Mouse (Mus musculus) hindbrain, embryonic 16.5 days (tissue): Measurements from ENCODE around the gene Armh1. TPM values are rescaled to one million over a fixed set of nuclear protein-coding genes. Genes with fewer than 3 reads are reported as not detected.
"Not testable (repeated sequence)": the region's sequence is repeated elsewhere in the genome, so short reads cannot be mapped to it uniquely, and the experiment has no call there.

Source experiments
- ATAC-seq: fragments of 200-750 bp; cut with Nextera tagmentation; 2 replicates; pipeline ENCODE4 v1.8.0; 2017; ENCODE audit warnings: moderate TSS enrichment, moderate library complexity
- H3K27ac ChIP-seq: fragments of 300-500 bp; sonication (generic); 2 replicates; pipeline ENCODE4 v1.5.1; 2014; ENCODE audit warnings: low read depth, mild to moderate bottlenecking, control low read depth, low read length, moderate library complexity
- H3K27me3 ChIP-seq: fragments of 300-500 bp; sonication (generic); replicated peaks from 2 replicates; pipeline ENCODE4 v1.6.1; 2014; ENCODE audit warnings: low read length; ENCODE audit not compliant: control insufficient read depth, insufficient read depth
- H3K36me3 ChIP-seq: fragments of 300-500 bp; sonication (generic); 2 replicates; pipeline ENCODE4 v1.6.1; 2014; ENCODE audit warnings: mild to moderate bottlenecking, low read length, moderate library complexity, mixed read lengths; ENCODE audit not compliant: control insufficient read depth, insufficient read depth
- H3K4me1 ChIP-seq: fragments of 300-500 bp; sonication (generic); 2 replicates; pipeline ENCODE4 v1.6.1; 2014; ENCODE audit warnings: low read depth, low read length; ENCODE audit not compliant: control insufficient read depth, insufficient read depth
- H3K4me2 ChIP-seq: fragments of 300-500 bp; sonication (generic); 2 replicates; pipeline ENCODE4 v1.6.1; 2014; ENCODE audit warnings: mild to moderate bottlenecking, low read length, control low read depth, moderate library complexity
- H3K4me3 ChIP-seq: fragments of 300-500 bp; sonication (generic); 2 replicates; pipeline ENCODE4 v1.5.1; 2014; ENCODE audit warnings: mild to moderate bottlenecking, low read length, control low read depth, moderate library complexity
- H3K9ac ChIP-seq: fragments of 300-500 bp; sonication (generic); 2 replicates; pipeline ENCODE4 v1.6.1; 2014; ENCODE audit warnings: low read depth, mild to moderate bottlenecking, control low read depth, low read length, moderate library complexity
- H3K9me3 ChIP-seq: fragments of 300-500 bp; sonication (generic); 2 replicates; pipeline ENCODE4 v1.6.1; 2014; ENCODE audit warnings: mild to moderate bottlenecking, low read length, moderate library complexity; ENCODE audit not compliant: control insufficient read depth
- WGBS: fragments of 180-500 bp; shearing (Covaris S2); extraction: QIAGEN DNeasy Blood & Tissue Kit; methylation state at CpG from one replicate; pipeline ENCODE4 v1.1.7; 2014; 5-methylcytosine and 5-hydroxymethylcytosine counted together
- polyA plus RNA-seq: library from polyadenylated mRNA; unstranded; fragments of >200 nt; fragmentation: Nextera tagmentation; extraction: Ambion mirVana; gene quantifications from 2 replicates; pipeline ENCODE4 v1.2.1, GENCODE M21; 2015

Armh1 gene
- polyA plus RNA-seq, 1 experiment from 2014 or later: 2.3 TPM

- Histone ChIP-seq H3K4me1 (peaks cover 2% of the 10 kb centered on the region; the same call in 1 of the 2 replicates), H3K4me3 (no peak overlapping the region), H3K27ac (no peak overlapping the region), H3K27me3 (no peaks in the 10 kb centered on the region), H3K36me3 (peaks cover 23% of the 10 kb centered on the region), H3K9me3 (peaks cover 5% of the 10 kb centered on the region), H3K4me2 (no peak overlapping the region), H3K9ac (no peak overlapping the region)
- WGBS: 90% methylated on average over 4 of the region's 4 CpGs
- no peak for ATAC-seq
Measured at GRCm38 (mm10) chr4:117274720-117275119, 22.8 kb upstream of the Armh1 start.

- Histone ChIP-seq H3K4me1 (peaks cover 2% of the 10 kb centered on the region; the same call in 1 of the 2 replicates), H3K27ac (no peak overlapping the region), H3K27me3 (no peaks in the 10 kb centered on the region; the same call in 1 of the 2 replicates), H3K9me3 (peaks cover 5% of the 10 kb centered on the region), H3K4me3 (no peak overlapping the region), H3K4me2 (no peak overlapping the region), H3K9ac (no peak overlapping the region), H3K36me3 (peaks cover 22% of the 10 kb centered on the region)
- ATAC-seq: no peak
- WGBS: 10% methylated on average over 12 of the region's 12 CpGs
Measured at GRCm38 (mm10) chr4:117272459-117272858, 20.5 kb upstream of the Armh1 start.

- Histone ChIP-seq H3K27ac (no peak overlapping the region), H3K4me3 (no peak overlapping the region), H3K27me3 (no peaks in the 10 kb centered on the region; the same call in 1 of the 2 replicates), H3K4me1 (0 out of 2 replicates have a peak, but pooled peaks cover 2% of the 10 kb centered on the region), H3K9me3 (peaks cover 5% of the 10 kb centered on the region), H3K36me3 (peaks cover 12% of the 10 kb centered on the region), H3K9ac (no peak overlapping the region), H3K4me2 (no peak overlapping the region)
- peak; percentile 46; the same call in 1 of the 2 replicates for ATAC-seq
- WGBS: 12% methylated on average over 6 of the region's 6 CpGs
Measured at GRCm38 (mm10) chr4:117270278-117270677, 18.4 kb upstream of the Armh1 start.

GRCm38 (mm10) chr4:117267831-117268437, 16.0 kb upstream of the Armh1 start:
- H3K4me3 ChIP-seq: no peak overlapping the region
- no peaks in the 10 kb centered on the region; the same call in 1 of the 2 replicates for H3K27me3 ChIP-seq
- 0 out of 2 replicates have a peak, but pooled peaks cover 2% of the 10 kb centered on the region for H3K4me1 ChIP-seq
- no peak overlapping the region for H3K4me2 ChIP-seq
- no peak overlapping the region for H3K9ac ChIP-seq
- H3K36me3 ChIP-seq: no peaks in the 10 kb centered on the region; the same call in 1 of the 2 replicates
- H3K9me3 ChIP-seq: no peaks in the 10 kb centered on the region
- ATAC-seq: no peak
- WGBS: 90% methylated on average over 25 of the region's 25 CpGs
- H3K27ac ChIP-seq: no peak overlapping the region

- Histone ChIP-seq H3K27me3 (no peaks in the 10 kb centered on the region; the same call in 1 of the 2 replicates), H3K4me3 (no peak overlapping the region), H3K9ac (no peak overlapping the region), H3K4me2 (no peak overlapping the region), H3K4me1 (no peaks in the 10 kb centered on the region), H3K36me3 (no peaks in the 10 kb centered on the region; the same call in 1 of the 2 replicates), H3K9me3 (no peaks in the 10 kb centered on the region), H3K27ac (no peak overlapping the region)
- 9% methylated on average over 2 of the region's 2 CpGs for WGBS
- no peak for ATAC-seq
Measured at GRCm38 (mm10) chr4:117267284-117267683, 15.4 kb upstream of the Armh1 start.

- 61% methylated on average over 8 of the region's 8 CpGs for WGBS
- Histone ChIP-seq H3K27me3 (no peaks in the 10 kb centered on the region), H3K9ac (no peak overlapping the region), H3K36me3 (no peaks in the 10 kb centered on the region), H3K27ac (no peak overlapping the region), H3K9me3 (no peaks in the 10 kb centered on the region), H3K4me3 (no peak overlapping the region), H3K4me2 (no peak overlapping the region), H3K4me1 (no peaks in the 10 kb centered on the region)
- ATAC-seq: peak; percentile 34; the same call in 1 of the 2 replicates
Measured at GRCm38 (mm10) chr4:117262987-117263386, 11.1 kb upstream of the Armh1 start.

GRCm38 (mm10) chr4:117262101-117262913, 10.4 kb upstream of the Armh1 start:
- Histone ChIP-seq H3K4me2 (no peak overlapping the region), H3K27ac (no peak overlapping the region), H3K4me3 (no peak overlapping the region), H3K4me1 (no peaks in the 10 kb centered on the region), H3K27me3 (no peaks in the 10 kb centered on the region), H3K9ac (no peak overlapping the region), H3K9me3 (no peaks in the 10 kb centered on the region), H3K36me3 (no peaks in the 10 kb centered on the region)
- peak; percentile 58 for ATAC-seq
- 68% methylated on average over 13 of the region's 13 CpGs for WGBS

- 79% methylated on average over 2 of the region's 2 CpGs for WGBS
- Histone ChIP-seq H3K4me1 (no peaks in the 10 kb centered on the region), H3K36me3 (no peaks in the 10 kb centered on the region), H3K27me3 (no peaks in the 10 kb centered on the region), H3K27ac (no peak overlapping the region), H3K4me2 (no peak overlapping the region), H3K9me3 (no peaks in the 10 kb centered on the region), H3K9ac (no peak overlapping the region), H3K4me3 (no peak overlapping the region)
- no peak for ATAC-seq
Measured at GRCm38 (mm10) chr4:117261222-117261621, 9.3 kb upstream of the Armh1 start.

GRCm38 (mm10) chr4:117259909-117260308, 8.0 kb upstream of the Armh1 start:
- not testable (repeated sequence) for H3K4me3 ChIP-seq, H3K9ac ChIP-seq, H3K4me2 ChIP-seq, H3K27ac ChIP-seq, H3K27me3 ChIP-seq, H3K36me3 ChIP-seq, ATAC-seq, H3K9me3 ChIP-seq, H3K4me1 ChIP-seq
- 74% methylated on average over 6 of the region's 6 CpGs for WGBS
